Mouse (Mus musculus): ENCODE results near the gene Rdh5. TPM values are rescaled to one million over a fixed set of nuclear protein-coding genes. Genes with fewer than 3 reads are reported as not detected.

Rdh5 gene
- polyA plus RNA-seq, 1 experiment: 37.0 TPM

DNA sequence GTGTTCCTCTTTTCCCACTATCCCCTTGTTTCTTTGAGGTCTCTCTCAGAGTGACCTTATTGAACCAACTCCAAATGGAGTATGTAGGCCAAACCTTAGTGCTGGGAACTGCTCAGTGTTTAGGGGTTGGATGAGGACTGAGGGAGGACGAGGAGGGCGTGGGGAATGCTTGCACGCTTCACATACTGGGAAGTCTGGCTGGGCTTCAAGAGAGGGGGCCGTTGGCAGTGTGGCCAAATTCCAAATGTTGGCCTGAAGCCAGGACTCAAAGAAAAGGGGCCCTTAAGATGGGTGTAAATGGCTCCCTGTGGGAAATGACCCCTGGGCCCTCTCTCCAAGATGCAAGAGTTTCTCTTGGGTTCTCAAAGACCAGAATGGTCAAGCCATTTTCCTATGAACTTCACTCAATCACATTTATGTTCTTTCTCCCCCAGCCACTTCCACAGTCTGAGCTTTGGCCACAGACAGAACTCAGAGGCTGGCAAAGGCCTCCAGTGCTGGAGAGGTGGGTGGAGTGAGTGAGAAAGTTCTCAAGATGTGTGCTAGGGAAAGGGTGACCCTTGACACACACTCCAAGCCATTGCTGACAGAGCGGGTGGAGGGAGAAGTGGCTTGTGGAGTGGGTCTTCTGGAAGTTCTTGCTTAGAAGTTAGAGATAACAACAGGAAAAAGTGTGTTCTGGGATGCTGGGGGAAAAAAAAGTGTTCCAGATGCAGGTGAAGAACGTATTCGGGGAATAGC is 7.1 kb upstream of the Rdh5 start:
- DNase-seq: no peak
- Histone ChIP-seq H3K27ac (ENCODE audit: insufficient read depth, low read length) (no peak overlapping the region), H3K4me1 (ENCODE audit: control insufficient read depth, insufficient read depth, low read length) (no peaks in the 10 kb centered on the region), H3K27me3 (ENCODE audit: control insufficient read depth, insufficient read depth, low read length) (no peaks in the 10 kb centered on the region), H3K4me3 (replicated peaks; ENCODE audit: insufficient read depth, low read depth, low read length) (no peak overlapping the region)
- TF ChIP-seq CTCF (IDR thresholded peaks at IDR 0.05; ENCODE audit: borderline replicate concordance, insufficient read depth, low read depth, low read length) (no peak), POLR2A (IDR thresholded peaks at IDR 0.05; ENCODE audit: borderline replicate concordance, insufficient read depth, low read length) (no peak)
- 60% methylated on average over 7 of the region's 7 CpGs for WGBS

DNA sequence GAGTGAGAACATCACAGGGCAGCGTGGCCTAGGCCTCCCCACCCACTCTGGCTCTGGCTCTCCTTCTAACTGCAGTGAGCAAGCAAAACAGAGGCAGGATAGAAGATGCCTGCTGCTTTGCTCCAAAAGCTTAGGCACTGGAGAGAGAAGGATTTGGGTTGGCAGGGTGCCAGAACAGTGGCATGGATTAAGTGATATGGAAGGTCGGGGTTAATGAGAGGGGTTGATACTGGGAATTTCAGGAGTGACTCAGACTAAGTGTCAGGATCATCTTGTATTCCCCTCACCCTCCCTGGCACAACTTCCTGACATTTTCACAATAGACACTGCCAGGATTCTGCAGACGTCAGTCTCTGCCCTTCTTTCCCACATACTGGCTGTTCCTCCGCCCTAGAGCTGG is 5.7 kb upstream of the Rdh5 start:
- H3K27ac ChIP-seq (ENCODE audit: insufficient read depth, low read length): no peak overlapping the region
- H3K27me3 ChIP-seq (ENCODE audit: control insufficient read depth, insufficient read depth, low read length): no peaks in the 10 kb centered on the region
- WGBS: 42% methylated on average over 4 of the region's 4 CpGs
- no peak overlapping the region for H3K4me3 ChIP-seq (replicated peaks; ENCODE audit: insufficient read depth, low read depth, low read length)
- TF ChIP-seq CTCF (IDR thresholded peaks at IDR 0.05; ENCODE audit: borderline replicate concordance, insufficient read depth, low read depth, low read length) (no peak), POLR2A (IDR thresholded peaks at IDR 0.05; ENCODE audit: borderline replicate concordance, insufficient read depth, low read length) (no peak)
- no peak for DNase-seq
- peaks cover 3% of the 10 kb centered on the region; the same call in 1 of the 2 replicates for H3K4me1 ChIP-seq (ENCODE audit: control insufficient read depth, insufficient read depth, low read length)

DNA sequence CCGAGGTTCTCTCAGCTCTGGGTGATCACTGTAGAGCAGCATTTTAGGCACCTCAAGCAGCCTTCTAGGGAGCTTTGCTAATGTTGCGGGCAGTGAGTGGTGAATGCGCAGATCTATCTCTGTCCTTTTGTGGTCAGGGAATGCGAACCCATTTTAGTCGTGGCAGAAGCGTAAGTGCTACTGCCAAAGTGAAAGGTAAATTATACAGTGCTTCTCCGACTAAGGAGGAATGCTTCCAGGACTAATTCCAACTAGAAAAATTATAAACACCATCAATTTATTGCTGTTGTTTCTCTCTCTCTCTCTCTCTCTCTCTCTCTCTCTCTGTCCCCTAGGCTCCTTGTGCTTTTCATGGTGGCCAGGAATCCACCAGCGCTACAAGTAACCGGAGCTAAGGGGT is 1.2 kb upstream of the Rdh5 start, which contains the start of gene Bloc1s1:
Gene Bloc1s1, minus strand, starts transcription at position 101 of the 400 bp plus-strand sequence.
- DNase-seq: no peak
- WGBS: 31% methylated on average over 9 of the region's 9 CpGs
- H3K27me3 ChIP-seq (ENCODE audit: control insufficient read depth, insufficient read depth, low read length): no peaks in the 10 kb centered on the region
- H3K4me1 ChIP-seq (ENCODE audit: control insufficient read depth, insufficient read depth, low read length): peaks cover 34% of the 10 kb centered on the region
- peak within 1 kb of the TSS; percentile 93 for H3K27ac ChIP-seq (ENCODE audit: insufficient read depth, low read length)
- TF ChIP-seq POLR2A (IDR thresholded peaks at IDR 0.05; ENCODE audit: borderline replicate concordance, insufficient read depth, low read length) (no peak), CTCF (IDR thresholded peaks at IDR 0.05; ENCODE audit: borderline replicate concordance, insufficient read depth, low read depth, low read length) (no peak)
- H3K4me3 ChIP-seq (replicated peaks; ENCODE audit: insufficient read depth, low read depth, low read length): peak within 1 kb of the TSS; percentile 69

DNA sequence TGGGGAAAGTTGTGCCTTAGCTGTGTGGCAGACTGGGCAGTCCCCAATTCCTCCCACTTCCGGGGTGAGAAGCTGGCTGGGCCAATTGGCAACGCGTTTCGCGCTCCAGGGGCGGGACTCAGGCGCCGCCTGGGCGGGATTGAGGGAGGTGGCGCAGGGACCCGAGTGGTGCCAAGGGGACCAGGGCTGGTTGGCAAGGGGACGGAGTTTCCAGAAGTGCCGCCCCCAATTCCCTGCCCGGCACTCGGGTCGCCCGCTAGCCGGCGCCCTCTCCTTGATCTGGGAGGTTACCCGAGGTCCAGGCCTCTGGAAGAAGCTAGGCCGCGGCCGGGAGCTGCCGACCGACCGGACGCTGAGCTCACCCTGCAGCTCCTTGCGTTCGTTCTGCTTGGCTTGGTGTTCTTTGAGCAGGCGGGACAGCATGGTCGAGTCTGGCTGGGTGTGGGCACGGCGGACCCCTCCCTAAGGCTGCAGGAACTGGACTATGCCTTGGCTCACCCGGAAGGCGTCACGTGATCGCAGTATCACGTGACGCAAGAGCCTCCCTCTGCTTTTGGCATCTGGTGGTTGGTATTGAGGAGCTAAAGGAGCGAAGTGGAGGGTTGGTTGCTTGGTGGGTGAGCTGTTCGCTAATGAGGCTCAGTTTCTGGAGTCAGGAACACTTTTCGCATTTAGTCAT is 464 bp upstream of the Rdh5 start:
- WGBS: under 1% methylated on average over 42 of the region's 42 CpGs
- TF ChIP-seq CTCF (IDR thresholded peaks at IDR 0.05; ENCODE audit: borderline replicate concordance, insufficient read depth, low read depth, low read length) (no peak), POLR2A (IDR thresholded peaks at IDR 0.05; ENCODE audit: borderline replicate concordance, insufficient read depth, low read length) (peak; percentile 88)
- no peaks in the 10 kb centered on the region for H3K27me3 ChIP-seq (ENCODE audit: control insufficient read depth, insufficient read depth, low read length)
- H3K4me1 ChIP-seq (ENCODE audit: control insufficient read depth, insufficient read depth, low read length): peaks cover 38% of the 10 kb centered on the region
- peak overlapping the region; percentile 69 for H3K4me3 ChIP-seq (replicated peaks; ENCODE audit: insufficient read depth, low read depth, low read length)
- peak overlapping the region; percentile 93 for H3K27ac ChIP-seq (ENCODE audit: insufficient read depth, low read length)
- DNase-seq: peak; percentile 96

DNA sequence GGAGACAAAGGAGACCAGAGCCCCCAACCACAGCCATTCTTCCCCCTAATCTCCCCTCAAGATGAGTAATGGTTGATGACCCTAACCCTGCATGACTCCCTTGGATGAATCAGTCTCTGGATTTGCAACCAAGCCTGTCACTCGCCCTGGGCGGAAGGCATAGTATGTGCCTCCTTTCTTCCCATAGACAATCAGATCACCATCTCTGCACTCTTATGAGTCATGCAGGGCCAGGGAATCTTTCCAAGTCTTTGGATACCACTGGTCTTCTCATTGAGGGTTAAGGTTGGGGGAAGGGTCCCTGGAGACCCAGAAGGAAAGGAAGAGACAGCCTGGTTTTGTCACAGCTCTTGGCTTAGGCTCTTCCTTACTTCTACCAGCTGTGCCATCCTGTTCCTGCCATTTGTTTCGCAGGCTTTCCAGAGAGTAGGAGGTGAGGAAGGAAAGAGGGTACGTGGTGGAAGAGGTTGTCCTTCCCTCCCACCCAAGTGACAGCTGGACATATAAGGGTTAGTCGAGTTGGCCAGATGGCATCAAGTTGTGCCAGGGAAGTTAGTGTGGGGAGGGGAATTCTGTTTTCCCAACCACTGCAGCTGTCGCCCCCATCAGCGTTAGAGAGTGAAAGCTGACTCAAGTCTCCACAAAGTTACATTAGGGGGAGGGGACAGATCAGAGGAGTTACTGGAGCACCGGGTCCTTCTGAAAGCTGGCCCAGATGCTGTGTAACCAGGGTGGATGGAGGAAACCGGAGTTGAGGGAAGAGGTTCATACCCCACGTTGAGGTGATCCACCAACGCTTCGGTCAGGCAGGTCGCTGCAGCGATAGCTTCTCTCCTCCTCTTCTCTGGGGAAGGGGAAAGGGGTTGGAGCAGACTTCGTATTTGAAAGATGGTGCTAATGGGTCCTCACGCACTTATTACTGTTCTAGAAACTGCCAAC is 536 bp downstream of the Rdh5 start:
- Histone ChIP-seq H3K4me3 (replicated peaks; ENCODE audit: insufficient read depth, low read depth, low read length) (peak overlapping the region; percentile 69), H3K4me1 (ENCODE audit: control insufficient read depth, insufficient read depth, low read length) (peaks cover 47% of the 10 kb centered on the region), H3K27me3 (ENCODE audit: control insufficient read depth, insufficient read depth, low read length) (no peaks in the 10 kb centered on the region), H3K27ac (ENCODE audit: insufficient read depth, low read length) (0 out of 2 replicates have a peak overlapping the region, but pooled peaks have one; percentile 4)
- WGBS: 20% methylated on average over 16 of the region's 16 CpGs
- TF ChIP-seq POLR2A (IDR thresholded peaks at IDR 0.05; ENCODE audit: borderline replicate concordance, insufficient read depth, low read length) (no peak), CTCF (IDR thresholded peaks at IDR 0.05; ENCODE audit: borderline replicate concordance, insufficient read depth, low read depth, low read length) (no peak)
- peak in 1 of 2 experiments; percentile 28 for DNase-seq

DNA sequence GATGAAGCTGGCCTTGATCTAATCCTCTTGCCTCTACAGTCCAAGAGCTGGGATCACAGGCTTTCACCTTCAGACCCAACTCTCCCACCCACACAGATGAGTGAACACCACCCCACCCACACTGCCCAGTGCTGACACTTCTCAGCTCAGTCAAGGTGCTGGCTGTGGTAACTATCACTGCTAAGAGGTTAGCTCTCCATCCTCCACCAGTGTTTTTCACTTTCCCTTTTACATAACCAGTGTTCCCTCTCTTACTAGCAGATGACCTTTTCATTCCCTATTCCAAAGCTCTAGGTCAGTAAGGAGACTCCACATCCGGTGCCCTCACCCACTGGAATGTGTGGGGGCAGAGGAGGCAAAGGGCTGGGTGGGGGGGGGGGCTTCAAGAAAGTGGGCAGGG is 1.4 kb downstream of the Rdh5 start:
- Histone ChIP-seq H3K27me3 (ENCODE audit: control insufficient read depth, insufficient read depth, low read length) (no peaks in the 10 kb centered on the region), H3K4me1 (ENCODE audit: control insufficient read depth, insufficient read depth, low read length) (peaks cover 51% of the 10 kb centered on the region), H3K27ac (ENCODE audit: insufficient read depth, low read length) (no peak overlapping the region), H3K4me3 (replicated peaks; ENCODE audit: insufficient read depth, low read depth, low read length) (no peak overlapping the region)
- WGBS: 38% methylated on average over 1 of the region's 1 CpGs
- TF ChIP-seq CTCF (IDR thresholded peaks at IDR 0.05; ENCODE audit: borderline replicate concordance, insufficient read depth, low read depth, low read length) (no peak), POLR2A (IDR thresholded peaks at IDR 0.05; ENCODE audit: borderline replicate concordance, insufficient read depth, low read length) (no peak)
- no peak for DNase-seq

DNA sequence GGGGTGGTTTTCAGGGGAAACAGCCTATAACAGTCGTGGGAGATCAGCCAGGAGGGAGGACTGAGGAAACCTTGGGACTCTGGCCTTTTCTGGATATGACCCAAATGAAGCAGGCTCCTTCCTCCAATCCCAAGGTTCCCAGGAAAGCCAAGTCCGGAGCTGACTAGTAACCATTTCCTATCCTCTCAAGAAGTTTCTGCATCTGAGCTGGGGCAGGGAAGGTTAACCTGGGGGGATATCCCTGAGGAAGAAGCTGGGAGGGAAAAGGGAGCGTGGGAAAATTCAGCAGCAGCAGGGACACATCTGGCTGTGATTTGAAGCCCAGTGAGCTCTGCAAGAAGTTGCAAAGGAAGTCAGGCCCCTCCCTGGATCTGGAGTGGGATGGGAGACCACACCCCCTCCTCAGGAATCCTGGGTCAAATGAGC is 1.9 kb downstream of the Rdh5 start:
- WGBS: 53% methylated on average over 3 of the region's 3 CpGs
- Histone ChIP-seq H3K27ac (ENCODE audit: insufficient read depth, low read length) (no peak overlapping the region), H3K4me1 (ENCODE audit: control insufficient read depth, insufficient read depth, low read length) (peaks cover 51% of the 10 kb centered on the region), H3K4me3 (replicated peaks; ENCODE audit: insufficient read depth, low read depth, low read length) (no peak overlapping the region), H3K27me3 (ENCODE audit: control insufficient read depth, insufficient read depth, low read length) (no peaks in the 10 kb centered on the region)
- TF ChIP-seq POLR2A (IDR thresholded peaks at IDR 0.05; ENCODE audit: borderline replicate concordance, insufficient read depth, low read length): no peak
- no peak for TF ChIP-seq CTCF (IDR thresholded peaks at IDR 0.05; ENCODE audit: borderline replicate concordance, insufficient read depth, low read depth, low read length)
- no peak for DNase-seq
